Mouse (Mus musculus): ENCODE measurements around the gene Gm32802. TPM values are rescaled to one million over a fixed set of nuclear protein-coding genes. Genes with fewer than 3 reads are reported as not detected.
"Not testable (repeated sequence)": the region's sequence is repeated elsewhere in the genome, so short reads cannot be mapped to it uniquely, and the experiment has no call there.

The Gm32802 gene
- not detected in 2 replicates for polyA plus RNA-seq (2015; fragmentation: Nextera tagmentation; extraction: Ambion mirVana)

DNA sequence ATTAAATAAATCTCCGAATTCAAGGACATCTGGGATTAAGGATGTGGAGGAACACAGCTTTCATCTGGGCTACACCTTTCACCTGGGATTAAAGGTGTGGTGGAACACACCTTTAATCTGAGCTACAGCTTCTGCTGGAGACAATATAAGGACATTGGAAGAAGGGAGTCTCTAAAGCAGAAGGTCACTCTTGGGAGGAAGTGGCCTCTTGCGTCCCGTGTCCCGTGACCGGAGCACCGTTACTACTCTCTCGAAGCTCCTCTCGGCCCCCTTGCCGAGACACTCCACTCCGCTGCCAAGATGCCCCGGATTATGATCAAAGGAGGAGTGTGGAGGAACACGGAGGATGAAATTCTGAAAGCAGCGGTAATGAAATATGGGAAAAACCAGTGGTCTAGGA lies at the start of gene Gm32802:
Gm32802 (plus strand) TSS at position 301 of the 400 bp plus-strand sequence.
- WGBS (ENCODE audit: insufficient replicate concordance), result no CpG with 5 or more reads among the region's 13 CpGs
- not testable (repeated sequence) for H3K9me3 ChIP-seq (replicated peaks); H3K9ac ChIP-seq; ATAC-seq (ENCODE audit: insufficient read depth); H3K4me1 ChIP-seq (replicated peaks); H3K4me3 ChIP-seq (replicated peaks); H3K4me2 ChIP-seq; H3K36me3 ChIP-seq (replicated peaks); H3K27me3 ChIP-seq; H3K27ac ChIP-seq (replicated peaks)

DNA sequence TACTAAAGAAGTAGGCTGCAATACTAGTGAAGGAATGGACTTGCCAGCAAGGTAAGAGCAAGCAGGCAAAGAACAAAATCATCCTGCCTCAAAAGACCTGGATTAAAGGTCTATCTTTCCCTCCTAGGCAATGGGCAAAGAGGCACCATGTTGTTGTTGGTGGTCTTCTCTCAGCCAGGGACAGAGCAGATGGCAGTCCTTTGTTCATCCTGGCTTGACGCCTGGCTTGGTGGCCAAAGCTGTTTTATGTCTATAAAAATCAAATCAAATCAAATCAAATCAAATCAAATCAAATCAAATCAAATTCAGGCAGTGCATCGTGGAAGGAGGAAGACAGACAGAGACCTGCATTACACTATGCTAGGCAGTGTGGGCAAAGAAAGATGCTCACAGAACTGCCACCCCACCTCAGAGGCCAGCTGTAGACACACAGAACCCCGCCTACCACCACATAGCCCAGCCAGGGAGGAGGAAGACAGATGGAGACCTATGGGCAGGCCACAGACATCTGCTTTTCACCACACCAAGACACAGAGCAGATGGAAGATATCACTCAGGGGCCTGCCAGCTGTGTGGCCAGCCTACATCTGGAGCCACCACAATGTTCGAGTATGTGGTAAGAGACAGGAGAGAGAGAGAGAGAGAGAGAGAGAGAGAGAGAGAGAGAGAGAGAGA lies 42.6 kb upstream of the Gm32802 start:
- H3K36me3 ChIP-seq (replicated peaks); ATAC-seq (ENCODE audit: insufficient read depth); H3K4me3 ChIP-seq (replicated peaks); H3K4me1 ChIP-seq (replicated peaks); H3K27me3 ChIP-seq; H3K9me3 ChIP-seq (replicated peaks); H3K27ac ChIP-seq (replicated peaks); H3K4me2 ChIP-seq; H3K9ac ChIP-seq: not testable (repeated sequence)
- WGBS (ENCODE audit: insufficient replicate concordance), result 56% methylated on average over 3 of the region's 4 CpGs

DNA sequence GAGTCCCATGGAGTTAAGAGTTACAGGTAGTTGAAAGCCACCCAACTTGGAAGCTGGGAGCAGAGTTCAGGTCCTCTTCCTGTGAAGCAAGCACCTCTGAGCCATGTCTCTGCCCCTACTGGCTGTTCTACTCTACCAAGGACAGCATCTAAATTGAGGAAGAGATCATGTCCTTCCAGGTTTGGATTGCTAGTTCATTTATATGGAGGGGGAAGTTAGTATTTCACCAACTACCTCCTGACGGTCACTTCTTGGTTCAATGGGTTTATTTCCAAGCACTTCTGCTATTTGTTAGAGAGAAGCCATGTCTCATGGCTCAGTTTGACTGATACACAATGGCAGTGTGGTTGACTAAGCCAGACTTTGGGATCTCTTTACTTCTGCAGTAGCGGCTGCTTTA lies 30.9 kb upstream of the Gm32802 start:
- not testable (repeated sequence) for H3K9me3 ChIP-seq (replicated peaks); ATAC-seq (ENCODE audit: insufficient read depth); H3K9ac ChIP-seq; H3K4me1 ChIP-seq (replicated peaks); H3K4me2 ChIP-seq; H3K27me3 ChIP-seq; H3K4me3 ChIP-seq (replicated peaks); H3K36me3 ChIP-seq (replicated peaks); H3K27ac ChIP-seq (replicated peaks)
- 80% methylated on average over 1 of the region's 2 CpGs for WGBS (ENCODE audit: insufficient replicate concordance)

DNA sequence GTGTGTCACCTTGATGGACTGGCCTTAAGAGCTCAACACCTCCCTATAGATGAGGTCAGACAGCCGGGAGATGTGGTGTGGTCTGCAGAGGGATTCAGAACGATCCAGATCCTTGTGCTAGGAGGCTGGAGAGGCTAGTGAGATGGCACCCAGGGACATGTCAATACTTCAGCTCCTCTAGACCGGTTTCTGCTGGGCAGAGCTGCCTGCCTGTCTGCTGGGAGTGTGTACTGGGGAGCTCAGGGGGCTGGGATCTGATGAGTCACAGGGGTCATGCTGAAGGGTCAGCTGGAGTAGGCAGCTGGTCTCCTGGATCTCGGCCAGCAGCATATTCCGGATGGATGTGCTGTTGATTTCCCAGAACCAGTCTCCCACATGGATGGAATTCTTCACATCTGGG lies 25.9 kb upstream of the Gm32802 start:
- not testable (repeated sequence) for H3K36me3 ChIP-seq (replicated peaks); H3K4me1 ChIP-seq (replicated peaks); H3K4me2 ChIP-seq; H3K9ac ChIP-seq; H3K27ac ChIP-seq (replicated peaks); ATAC-seq (ENCODE audit: insufficient read depth); H3K4me3 ChIP-seq (replicated peaks); H3K9me3 ChIP-seq (replicated peaks); H3K27me3 ChIP-seq
- 61% methylated on average over 2 of the region's 5 CpGs for WGBS (ENCODE audit: insufficient replicate concordance)

DNA sequence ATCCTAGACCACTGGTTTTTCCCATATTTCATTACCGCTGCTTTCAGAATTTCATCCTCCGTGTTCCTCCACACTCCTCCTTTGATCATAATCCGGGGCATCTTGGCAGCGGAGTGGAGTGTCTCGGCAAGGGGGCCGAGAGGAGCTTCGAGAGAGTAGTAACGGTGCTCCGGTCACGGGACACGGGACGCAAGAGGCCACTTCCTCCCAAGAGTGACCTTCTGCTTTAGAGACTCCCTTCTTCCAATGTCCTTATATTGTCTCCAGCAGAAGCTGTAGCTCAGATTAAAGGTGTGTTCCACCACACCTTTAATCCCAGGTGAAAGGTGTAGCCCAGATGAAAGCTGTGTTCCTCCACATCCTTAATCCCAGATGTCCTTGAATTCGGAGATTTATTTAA lies 17.8 kb upstream of the Gm32802 start, which contains the start of gene Gm32717:
Gm32717 (minus strand) TSS at position 101 of the 400 bp plus-strand sequence.
- not testable (repeated sequence) for H3K4me1 ChIP-seq (replicated peaks)

DNA sequence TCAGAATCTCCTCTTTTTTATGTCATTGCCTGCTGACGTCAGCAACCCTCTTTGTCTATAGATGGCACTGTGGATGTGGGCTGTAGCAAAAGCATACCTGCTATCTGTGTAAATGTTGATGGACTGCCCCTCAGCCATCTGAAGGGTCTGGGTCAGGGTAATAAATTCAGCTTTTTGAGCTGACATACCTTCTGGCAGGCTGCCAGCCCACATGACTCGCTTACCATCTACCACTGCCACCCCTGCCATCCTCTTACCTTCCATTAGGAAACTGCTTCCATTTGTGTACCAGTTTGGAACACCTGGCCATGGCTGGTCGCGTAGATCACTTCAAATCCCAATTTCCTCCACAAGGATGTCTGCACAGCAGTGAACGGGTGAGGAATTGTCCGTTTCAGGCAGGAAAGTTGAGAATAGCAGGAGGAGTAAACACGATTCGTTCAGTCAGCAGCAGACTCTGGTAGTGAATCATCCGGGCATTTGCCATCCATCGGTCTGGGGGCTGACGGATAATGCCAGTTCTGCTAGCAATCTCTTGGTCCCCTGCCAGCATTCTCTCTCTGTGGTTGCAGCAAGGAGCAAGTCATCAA lies 9.4 kb upstream of the Gm32802 start:
- H3K9me3 ChIP-seq (replicated peaks); H3K9ac ChIP-seq; H3K36me3 ChIP-seq (replicated peaks); H3K4me1 ChIP-seq (replicated peaks); ATAC-seq (ENCODE audit: insufficient read depth); H3K27me3 ChIP-seq; H3K4me2 ChIP-seq; H3K4me3 ChIP-seq (replicated peaks); H3K27ac ChIP-seq (replicated peaks): not testable (repeated sequence)
- WGBS (ENCODE audit: insufficient replicate concordance), result 65% methylated on average over 11 of the region's 11 CpGs

More for the DNA sequence above, 17.8 kb upstream of the Gm32802 start, which contains the start of gene Gm32717:
- not testable (repeated sequence) for H3K27me3 ChIP-seq; H3K9me3 ChIP-seq (replicated peaks); H3K36me3 ChIP-seq (replicated peaks); H3K9ac ChIP-seq; H3K27ac ChIP-seq (replicated peaks); H3K4me3 ChIP-seq (replicated peaks); ATAC-seq (ENCODE audit: insufficient read depth); H3K4me2 ChIP-seq
- WGBS (ENCODE audit: insufficient replicate concordance), result no CpG with 5 or more reads among the region's 13 CpGs

DNA sequence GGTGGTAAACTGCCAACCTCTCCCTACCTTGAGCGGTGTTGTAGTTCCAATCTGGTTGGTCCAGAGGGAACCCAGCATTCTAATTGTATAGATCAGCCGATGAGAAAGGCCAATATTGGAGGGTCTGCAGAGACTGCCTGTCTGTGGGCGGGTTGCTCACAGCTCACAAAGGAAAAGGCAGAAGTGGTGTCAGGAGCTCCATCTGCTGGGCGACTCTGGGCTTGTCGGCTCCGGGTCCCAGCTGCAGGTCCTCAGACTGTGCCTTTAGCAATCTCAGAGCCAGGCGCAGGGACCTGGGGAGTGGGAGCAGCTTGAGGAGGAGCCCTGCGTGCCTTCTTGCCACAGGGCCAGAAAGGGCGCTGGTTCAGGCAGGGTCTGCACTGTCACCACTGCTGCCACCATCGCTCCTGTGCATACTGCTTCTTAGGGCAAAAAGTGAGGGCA lies 7.6 kb upstream of the Gm32802 start:
- WGBS (ENCODE audit: insufficient replicate concordance), result 42% methylated on average over 10 of the region's 10 CpGs
- no peaks in the 10 kb centered on the region for H3K36me3 ChIP-seq (replicated peaks)
- no peak overlapping the region for H3K4me2 ChIP-seq
- H3K4me3 ChIP-seq (replicated peaks), result no peak overlapping the region
- H3K27me3 ChIP-seq, result no peaks in the 10 kb centered on the region
- ATAC-seq (ENCODE audit: insufficient read depth), result no peak
- no peaks in the 10 kb centered on the region for H3K9me3 ChIP-seq (replicated peaks)
- no peak overlapping the region for H3K27ac ChIP-seq (replicated peaks)
- no peak overlapping the region for H3K9ac ChIP-seq
- H3K4me1 ChIP-seq (replicated peaks), result no peaks in the 10 kb centered on the region

DNA sequence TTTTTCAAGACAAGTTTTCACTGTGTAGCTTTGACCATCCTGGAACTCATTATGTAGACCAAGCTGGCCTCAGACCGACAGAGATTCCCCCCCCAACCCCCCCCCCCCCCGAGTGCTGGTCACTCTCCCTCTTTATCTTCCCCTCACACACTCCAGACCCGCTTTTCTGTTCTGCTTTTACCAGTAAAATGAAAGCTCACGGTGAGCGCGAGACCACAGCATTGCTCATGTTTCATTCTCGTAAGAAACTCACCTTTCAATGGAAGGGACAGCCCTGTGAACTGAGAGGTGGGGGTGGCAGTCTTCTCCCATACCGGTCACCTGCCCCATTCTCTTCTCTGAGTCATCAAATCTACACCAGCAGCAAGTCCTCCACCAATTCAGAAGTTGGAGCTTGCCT lies 10.3 kb downstream of the Gm32802 start:
- H3K9ac ChIP-seq; H3K4me3 ChIP-seq (replicated peaks); H3K9me3 ChIP-seq (replicated peaks); ATAC-seq (ENCODE audit: insufficient read depth); H3K36me3 ChIP-seq (replicated peaks); H3K27me3 ChIP-seq; H3K27ac ChIP-seq (replicated peaks); H3K4me1 ChIP-seq (replicated peaks); H3K4me2 ChIP-seq: not testable (repeated sequence)
- 0% methylated on average over 1 of the region's 8 CpGs for WGBS (ENCODE audit: insufficient replicate concordance)

DNA sequence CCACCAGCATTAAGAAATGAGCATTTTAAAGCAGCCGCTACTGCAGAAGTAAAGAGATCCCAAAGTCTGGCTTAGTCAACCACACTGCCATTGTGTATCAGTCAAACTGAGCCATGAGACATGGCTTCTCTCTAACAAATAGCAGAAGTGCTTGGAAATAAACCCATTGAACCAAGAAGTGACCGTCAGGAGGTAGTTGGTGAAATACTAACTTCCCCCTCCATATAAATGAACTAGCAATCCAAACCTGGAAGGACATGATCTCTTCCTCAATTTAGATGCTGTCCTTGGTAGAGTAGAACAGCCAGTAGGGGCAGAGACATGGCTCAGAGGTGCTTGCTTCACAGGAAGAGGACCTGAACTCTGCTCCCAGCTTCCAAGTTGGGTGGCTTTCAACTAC lies 12.9 kb downstream of the Gm32802 start:
- not testable (repeated sequence) for ATAC-seq (ENCODE audit: insufficient read depth)

DNA sequence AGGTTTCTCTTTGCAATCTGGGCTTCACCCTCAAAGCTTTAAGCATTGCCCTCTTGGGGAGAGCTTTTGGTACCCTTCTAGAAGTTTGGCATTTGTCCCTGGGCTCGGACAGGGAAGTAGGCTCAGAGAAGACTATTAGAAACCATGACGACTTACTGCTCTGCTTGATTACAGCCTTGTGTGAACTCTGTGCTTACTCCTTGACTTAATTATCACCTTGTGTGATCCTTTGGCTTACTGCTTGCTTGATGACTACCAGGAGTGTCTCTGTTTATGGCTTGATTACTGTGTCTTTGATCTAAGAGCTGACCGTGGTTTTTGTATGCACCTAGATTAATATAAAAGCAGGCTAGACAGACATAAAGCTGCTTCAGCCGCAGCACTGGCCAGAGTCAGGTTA lies 19.6 kb downstream of the Gm32802 start:
- H3K4me3 ChIP-seq (replicated peaks); H3K27ac ChIP-seq (replicated peaks); ATAC-seq (ENCODE audit: insufficient read depth); H3K36me3 ChIP-seq (replicated peaks); H3K9ac ChIP-seq; H3K27me3 ChIP-seq; H3K9me3 ChIP-seq (replicated peaks); H3K4me1 ChIP-seq (replicated peaks); H3K4me2 ChIP-seq: not testable (repeated sequence)
- WGBS (ENCODE audit: insufficient replicate concordance), result no CpG with 5 or more reads among the region's 4 CpGs

More for the DNA sequence above, 12.9 kb downstream of the Gm32802 start:
- H3K4me2 ChIP-seq; H3K27me3 ChIP-seq; H3K27ac ChIP-seq (replicated peaks); H3K9ac ChIP-seq; H3K36me3 ChIP-seq (replicated peaks); H3K4me1 ChIP-seq (replicated peaks); H3K9me3 ChIP-seq (replicated peaks); H3K4me3 ChIP-seq (replicated peaks): not testable (repeated sequence)
- 90% methylated on average over 1 of the region's 2 CpGs for WGBS (ENCODE audit: insufficient replicate concordance)

DNA sequence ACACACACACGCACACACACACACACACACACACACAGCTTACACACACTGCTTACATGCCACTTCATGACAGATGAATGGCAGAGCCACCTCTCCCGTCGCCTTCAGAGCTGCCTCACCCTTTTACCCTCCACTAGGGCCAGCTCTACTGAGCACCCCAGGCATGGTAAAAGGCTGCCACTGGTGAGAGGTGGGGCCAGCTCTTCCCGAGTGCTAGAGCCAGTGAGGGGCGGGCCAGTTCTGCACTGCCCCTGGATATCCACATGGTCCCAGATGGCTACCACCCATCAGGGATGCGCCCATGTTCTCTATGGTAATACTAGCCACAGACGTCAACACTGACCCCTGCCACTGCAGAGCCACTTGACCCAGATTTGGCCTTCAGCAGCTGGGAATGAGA lies 24.1 kb downstream of the Gm32802 start:
- not testable (repeated sequence) for H3K9ac ChIP-seq; H3K27me3 ChIP-seq; H3K4me3 ChIP-seq (replicated peaks); ATAC-seq (ENCODE audit: insufficient read depth); H3K9me3 ChIP-seq (replicated peaks); H3K36me3 ChIP-seq (replicated peaks); H3K4me1 ChIP-seq (replicated peaks); H3K4me2 ChIP-seq; H3K27ac ChIP-seq (replicated peaks)
- 69% methylated on average over 7 of the region's 7 CpGs for WGBS (ENCODE audit: insufficient replicate concordance)

DNA sequence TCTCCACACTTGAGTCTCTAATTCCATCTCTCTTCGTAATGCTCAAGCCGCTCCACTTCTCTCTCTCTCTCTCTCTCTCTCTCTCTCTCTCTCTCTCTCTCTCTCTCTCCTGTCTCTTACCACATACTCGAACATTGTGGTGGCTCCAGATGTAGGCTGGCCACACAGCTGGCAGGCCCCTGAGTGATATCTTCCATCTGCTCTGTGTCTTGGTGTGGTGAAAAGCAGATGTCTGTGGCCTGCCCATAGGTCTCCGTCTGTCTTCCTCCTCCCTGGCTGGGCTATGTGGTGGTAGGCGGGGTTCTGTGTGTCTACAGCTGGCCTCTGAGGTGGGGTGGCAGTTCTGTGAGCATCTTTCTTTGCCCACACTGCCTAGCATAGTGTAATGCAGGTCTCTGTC lies 24.5 kb downstream of the Gm32802 start:
- not testable (repeated sequence) for H3K4me2 ChIP-seq; H3K36me3 ChIP-seq (replicated peaks); H3K9ac ChIP-seq; H3K9me3 ChIP-seq (replicated peaks); H3K27ac ChIP-seq (replicated peaks); H3K4me3 ChIP-seq (replicated peaks); H3K27me3 ChIP-seq; ATAC-seq (ENCODE audit: insufficient read depth); H3K4me1 ChIP-seq (replicated peaks)
- 66% methylated on average over 4 of the region's 5 CpGs for WGBS (ENCODE audit: insufficient replicate concordance)
